Mouse (Mus musculus) neural tube, embryonic 13.5 days (tissue): ENCODE measurements around the gene Nrxn3. TPM values are rescaled to one million over a fixed set of nuclear protein-coding genes. Genes with fewer than 3 reads are reported as not detected.
A peak's percentile ranks its signal among the peaks of the same experiment; 100 is the strongest.

ENCODE experiments used
- ATAC-seq: fragments of 200-750 bp; cut with Nextera tagmentation; 2 replicates; pipeline ENCODE4 v1.8.0; 2017; ENCODE audit warnings: low read depth, mild to moderate bottlenecking, moderate TSS enrichment, moderate library complexity
- H3K27ac ChIP-seq: fragments of 300-500 bp; sonication (generic); replicated peaks from 2 replicates; pipeline ENCODE4 v1.5.1; 2015; ENCODE audit warnings: moderate library complexity, mild to moderate bottlenecking, inconsistent platforms
- H3K27me3 ChIP-seq: fragments of 300-500 bp; sonication (generic); 2 replicates; pipeline ENCODE4 v1.6.1; 2015; ENCODE audit warnings: mild to moderate bottlenecking, inconsistent platforms
- H3K36me3 ChIP-seq: fragments of 300-500 bp; sonication (generic); 2 replicates; pipeline ENCODE4 v1.6.1; 2015; ENCODE audit warnings: mild to moderate bottlenecking, inconsistent platforms
- H3K4me1 ChIP-seq: fragments of 300-500 bp; sonication (generic); replicated peaks from 2 replicates; pipeline ENCODE4 v1.6.1; 2015; ENCODE audit warnings: inconsistent platforms
- H3K4me2 ChIP-seq: fragments of 300-500 bp; sonication (generic); 2 replicates; pipeline ENCODE4 v1.6.1; 2015; ENCODE audit warnings: inconsistent platforms, mild to moderate bottlenecking, moderate library complexity
- H3K4me3 ChIP-seq: fragments of 300-500 bp; sonication (generic); 2 replicates; pipeline ENCODE4 v1.5.1; 2015; ENCODE audit warnings: mild to moderate bottlenecking, inconsistent platforms
- H3K9ac ChIP-seq: fragments of 300-500 bp; sonication (generic); 2 replicates; pipeline ENCODE4 v1.6.1; 2015; ENCODE audit warnings: moderate library complexity, mild to moderate bottlenecking, inconsistent platforms
- H3K9me3 ChIP-seq: fragments of 300-500 bp; sonication (generic); 2 replicates; pipeline ENCODE4 v1.6.1; 2016; ENCODE audit warnings: inconsistent platforms
- WGBS: fragments of 180-500 bp; shearing (Covaris S2); methylation state at CpG from one replicate; pipeline ENCODE4 v1.1.7; 2015; 5-methylcytosine and 5-hydroxymethylcytosine counted together
- polyA plus RNA-seq: library from polyadenylated mRNA; unstranded; fragments of >200 nt; fragmentation: Nextera tagmentation; extraction: Ambion mirVana; gene quantifications from 2 replicates; pipeline ENCODE4 v1.2.1, GENCODE M21; 2015

Gene Nrxn3
- polyA plus RNA-seq, 1 experiment from 2014 or later, result 69.7 TPM

GRCm38 (mm10) chr12:89258879-89259278 is 536.2 kb downstream of the Nrxn3 start:
- H3K9ac ChIP-seq, result no peak overlapping the region
- H3K9me3 ChIP-seq, result no peaks in the 10 kb centered on the region
- peaks cover 6% of the 10 kb centered on the region; the same call in 1 of the 2 replicates for H3K36me3 ChIP-seq
- H3K4me1 ChIP-seq, result peaks cover 25% of the 10 kb centered on the region
- ATAC-seq, result no peak
- H3K4me3 ChIP-seq, result no peak overlapping the region
- no peak overlapping the region for H3K27ac ChIP-seq
- no peaks in the 10 kb centered on the region for H3K27me3 ChIP-seq
- no peak overlapping the region for H3K4me2 ChIP-seq
- 80% methylated on average over 3 of the region's 3 CpGs for WGBS

- Histone ChIP-seq H3K9me3 (no peaks in the 10 kb centered on the region), H3K36me3 (peaks cover 6% of the 10 kb centered on the region; the same call in 1 of the 2 replicates), H3K4me2 (no peak overlapping the region), H3K4me1 (peaks cover 20% of the 10 kb centered on the region), H3K4me3 (no peak overlapping the region), H3K9ac (no peak overlapping the region), H3K27me3 (no peaks in the 10 kb centered on the region), H3K27ac (no peak overlapping the region)
- WGBS, result 91% methylated on average over 24 of the region's 24 CpGs
- no peak for ATAC-seq
Observed at GRCm38 (mm10) chr12:89260076-89260475, 537.4 kb downstream of the Nrxn3 start.

GRCm38 (mm10) chr12:89262261-89262660 is 539.6 kb downstream of the Nrxn3 start:
- Histone ChIP-seq H3K27ac (no peak overlapping the region), H3K9ac (no peak overlapping the region), H3K4me3 (no peak overlapping the region), H3K36me3 (peaks cover 6% of the 10 kb centered on the region; the same call in 1 of the 2 replicates), H3K4me2 (no peak overlapping the region), H3K4me1 (peaks cover 10% of the 10 kb centered on the region), H3K27me3 (no peaks in the 10 kb centered on the region), H3K9me3 (no peaks in the 10 kb centered on the region)
- ATAC-seq, result no peak
- 81% methylated on average over 1 of the region's 1 CpGs for WGBS

GRCm38 (mm10) chr12:89282362-89283343 is 560.0 kb downstream of the Nrxn3 start:
- Histone ChIP-seq H3K27ac (peak overlapping the region; percentile 46; the same call in 1 of the 2 replicates), H3K9ac (no peak overlapping the region), H3K27me3 (no peaks in the 10 kb centered on the region), H3K4me3 (no peak overlapping the region), H3K4me1 (peaks cover 17% of the 10 kb centered on the region), H3K9me3 (no peaks in the 10 kb centered on the region), H3K36me3 (no peaks in the 10 kb centered on the region), H3K4me2 (no peak overlapping the region)
- ATAC-seq, result peak; percentile 82
- WGBS, result 46% methylated on average over 6 of the region's 6 CpGs

GRCm38 (mm10) chr12:89284412-89284811 is 561.7 kb downstream of the Nrxn3 start:
- H3K9ac ChIP-seq, result no peak overlapping the region
- peaks cover 19% of the 10 kb centered on the region for H3K4me1 ChIP-seq
- ATAC-seq, result no peak
- no peaks in the 10 kb centered on the region for H3K27me3 ChIP-seq
- no peaks in the 10 kb centered on the region for H3K36me3 ChIP-seq
- no peak overlapping the region for H3K27ac ChIP-seq
- no peak overlapping the region for H3K4me3 ChIP-seq
- 90% methylated on average over 3 of the region's 3 CpGs for WGBS
- no peaks in the 10 kb centered on the region for H3K9me3 ChIP-seq
- no peak overlapping the region for H3K4me2 ChIP-seq

- Histone ChIP-seq H3K9ac (no peak overlapping the region), H3K36me3 (no peaks in the 10 kb centered on the region), H3K4me2 (no peak overlapping the region), H3K9me3 (no peaks in the 10 kb centered on the region), H3K27ac (no peak overlapping the region), H3K4me1 (peaks cover 34% of the 10 kb centered on the region), H3K27me3 (no peaks in the 10 kb centered on the region), H3K4me3 (no peak overlapping the region)
- 62% methylated on average over 4 of the region's 4 CpGs for WGBS
- no peak for ATAC-seq
Observed at GRCm38 (mm10) chr12:89287037-89287436, 564.4 kb downstream of the Nrxn3 start.

GRCm38 (mm10) chr12:89289589-89290274 is 567.1 kb downstream of the Nrxn3 start:
- Histone ChIP-seq H3K9ac (no peak overlapping the region), H3K9me3 (no peaks in the 10 kb centered on the region), H3K4me3 (no peak overlapping the region), H3K4me1 (peaks cover 19% of the 10 kb centered on the region), H3K27me3 (no peaks in the 10 kb centered on the region), H3K27ac (peak overlapping the region; percentile 34; the same call in 1 of the 2 replicates), H3K4me2 (no peak overlapping the region), H3K36me3 (no peaks in the 10 kb centered on the region)
- WGBS, result 61% methylated on average over 4 of the region's 4 CpGs
- 0 out of 2 replicates have a peak, but pooled peaks have one; percentile 78 for ATAC-seq

GRCm38 (mm10) chr12:89290736-89291574 is 568.3 kb downstream of the Nrxn3 start:
- H3K4me3 ChIP-seq, result no peak overlapping the region
- ATAC-seq, result peak; percentile 56; the same call in 1 of the 2 replicates
- H3K36me3 ChIP-seq, result no peaks in the 10 kb centered on the region
- WGBS, result 43% methylated on average over 4 of the region's 4 CpGs
- H3K4me1 ChIP-seq, result peaks cover 19% of the 10 kb centered on the region
- no peaks in the 10 kb centered on the region for H3K27me3 ChIP-seq
- no peaks in the 10 kb centered on the region for H3K9me3 ChIP-seq
- peak overlapping the region; percentile 54 for H3K27ac ChIP-seq
- H3K9ac ChIP-seq, result no peak overlapping the region
- no peak overlapping the region for H3K4me2 ChIP-seq

- H3K9me3 ChIP-seq, result no peaks in the 10 kb centered on the region
- no peak overlapping the region for H3K27ac ChIP-seq
- peaks cover 5% of the 10 kb centered on the region; the same call in 1 of the 2 replicates for H3K4me1 ChIP-seq
- no peak overlapping the region for H3K4me3 ChIP-seq
- no peaks in the 10 kb centered on the region for H3K27me3 ChIP-seq
- WGBS, result 53% methylated on average over 4 of the region's 4 CpGs
- peak; percentile 23; the same call in 1 of the 2 replicates for ATAC-seq
- no peak overlapping the region for H3K9ac ChIP-seq
- no peaks in the 10 kb centered on the region for H3K36me3 ChIP-seq
- H3K4me2 ChIP-seq, result no peak overlapping the region
Observed at GRCm38 (mm10) chr12:89302011-89302410, 579.3 kb downstream of the Nrxn3 start.

GRCm38 (mm10) chr12:89310200-89310599 is 587.5 kb downstream of the Nrxn3 start:
- Histone ChIP-seq H3K4me1 (no peaks in the 10 kb centered on the region), H3K27ac (no peak overlapping the region), H3K9ac (no peak overlapping the region), H3K36me3 (no peaks in the 10 kb centered on the region), H3K4me3 (no peak overlapping the region), H3K4me2 (no peak overlapping the region), H3K9me3 (no peaks in the 10 kb centered on the region), H3K27me3 (no peaks in the 10 kb centered on the region)
- 89% methylated on average over 1 of the region's 1 CpGs for WGBS
- ATAC-seq, result no peak

GRCm38 (mm10) chr12:89312586-89312985 is 589.9 kb downstream of the Nrxn3 start:
- Histone ChIP-seq H3K36me3 (no peaks in the 10 kb centered on the region), H3K27ac (no peak overlapping the region), H3K9ac (no peak overlapping the region), H3K9me3 (no peaks in the 10 kb centered on the region), H3K4me3 (no peak overlapping the region), H3K27me3 (no peaks in the 10 kb centered on the region), H3K4me1 (no peaks in the 10 kb centered on the region), H3K4me2 (no peak overlapping the region)
- no peak for ATAC-seq
- WGBS, result 44% methylated on average over 1 of the region's 1 CpGs
